Mouse (Mus musculus): ENCODE measurements at regions not wholly inside any gene's neighbourhood (a gene's known extent, or its start where the extent isn't known, plus 50 kb on each side); places are given as distances from the start of the nearest gene placed in this dataset.

GRCm38 (mm10) chr9:122687170-122687569 is 60.0 kb upstream of the Topaz1 start:
- no peak for ATAC-seq (replicated peaks; ENCODE audit: low FRiP score, poor library complexity, severe bottlenecking)

- no peak for ATAC-seq (replicated peaks; ENCODE audit: low FRiP score, poor library complexity, severe bottlenecking)
Measured at GRCm38 (mm10) chr9:122691879-122692278, 55.3 kb upstream of the Topaz1 start.

GRCm38 (mm10) chr9:122695724-122696123 is 51.4 kb upstream of the Topaz1 start:
- no peak for ATAC-seq (replicated peaks; ENCODE audit: low FRiP score, poor library complexity, severe bottlenecking)
